Mouse (Mus musculus): ENCODE data around the gene Xrra1.
A peak's percentile ranks its signal among the peaks of the same experiment; 100 is the strongest.

The Xrra1 gene

GRCm38 (mm10) chr7:99851618-99852017 is 7.3 kb upstream of the Xrra1 start:
- DNase-seq, result no peak

GRCm38 (mm10) chr7:99853350-99853749 is 5.6 kb upstream of the Xrra1 start:
- DNase-seq, result no peak

- no peak for DNase-seq
Measured at GRCm38 (mm10) chr7:99854311-99854710, 4.6 kb upstream of the Xrra1 start.

GRCm38 (mm10) chr7:99856266-99856861 is 2.6 kb upstream of the Xrra1 start:
- DNase-seq, result no peak

- no peak for DNase-seq
Measured at GRCm38 (mm10) chr7:99858175-99858812, 622 bp upstream of the Xrra1 start.

GRCm38 (mm10) chr7:99863362-99863761 is 4.4 kb downstream of the Xrra1 start, which contains the start of gene Spcs2:
TSS of gene Spcs2 (minus strand) at chr7:99863462.
- DNase-seq, result no peak

- DNase-seq, result no peak
Measured at GRCm38 (mm10) chr7:99864241-99865028, 5.5 kb downstream of the Xrra1 start.

GRCm38 (mm10) chr7:99865219-99865618 is 6.3 kb downstream of the Xrra1 start:
- no peak for DNase-seq

GRCm38 (mm10) chr7:99869296-99869695 is 10.4 kb downstream of the Xrra1 start:
- DNase-seq, result no peak

- no peak for DNase-seq
Measured at GRCm38 (mm10) chr7:99873965-99874364, 15.0 kb downstream of the Xrra1 start.

GRCm38 (mm10) chr7:99875891-99876290 is 17.0 kb downstream of the Xrra1 start:
- DNase-seq, result no peak

GRCm38 (mm10) chr7:99876345-99876744 is 17.4 kb downstream of the Xrra1 start:
- peak; percentile 67 to 75 for DNase-seq

GRCm38 (mm10) chr7:99878254-99878653 is 19.3 kb downstream of the Xrra1 start:
- no peak for DNase-seq

GRCm38 (mm10) chr7:99887230-99887735 is 28.4 kb downstream of the Xrra1 start:
- DNase-seq, result no peak

GRCm38 (mm10) chr7:99887743-99888142 is 28.8 kb downstream of the Xrra1 start:
- no peak for DNase-seq

GRCm38 (mm10) chr7:99889175-99889880 is 30.4 kb downstream of the Xrra1 start:
- DNase-seq, result peak; percentile 11 to 14

GRCm38 (mm10) chr7:99890168-99890755 is 31.3 kb downstream of the Xrra1 start:
- no peak for DNase-seq

GRCm38 (mm10) chr7:99891471-99891870 is 32.6 kb downstream of the Xrra1 start:
- no peak for DNase-seq

- DNase-seq, result no peak
Measured at GRCm38 (mm10) chr7:99892351-99892750, 33.4 kb downstream of the Xrra1 start.

GRCm38 (mm10) chr7:99893967-99894366 is 35.1 kb downstream of the Xrra1 start:
- no peak for DNase-seq

GRCm38 (mm10) chr7:99894478-99894877 is 35.6 kb downstream of the Xrra1 start:
- no peak for DNase-seq

GRCm38 (mm10) chr7:99896905-99897304 is 38.0 kb downstream of the Xrra1 start:
- DNase-seq, result no peak

GRCm38 (mm10) chr7:99902208-99902607 is 43.3 kb downstream of the Xrra1 start:
- no peak for DNase-seq

All from lung, adult 18-20 months (tissue).